Mouse (Mus musculus) lung, adult 2 months (tissue): ENCODE data around the gene Hpd. TPM values are rescaled to one million over a fixed set of nuclear protein-coding genes. Genes with fewer than 3 reads are reported as not detected.

Source experiments
- DNase-seq: peaks from one replicate; pipeline ENCODE4 v3.0.0; 2022
- H3K4me1 ChIP-seq: fragments of 200-500 bp; 2 replicates; pipeline ENCODE4 v1.6.1; 2011; ENCODE audit warnings: low read length; ENCODE audit not compliant: control insufficient read depth, insufficient read depth
- H3K4me3 ChIP-seq: fragments of 200-500 bp; replicated peaks from 2 replicates; pipeline ENCODE3; 2011; ENCODE audit warnings: low read depth, mild to moderate bottlenecking, control low read depth, low read length; ENCODE audit errors: extremely low read depth
- CTCF ChIP-seq: fragments of 200-500 bp; IDR thresholded peaks from 2 replicates; pipeline ENCODE4 v1.5.1; 2011; ENCODE audit warnings: mild to moderate bottlenecking, low read length, control low read depth; ENCODE audit not compliant: insufficient read depth
- POLR2A ChIP-seq: fragments of 200-500 bp; IDR thresholded peaks from 2 replicates; pipeline ENCODE4 v1.6.1; 2011; ENCODE audit warnings: low read depth, mild to moderate bottlenecking, control low read depth, low read length, borderline replicate concordance; ENCODE audit errors: extremely low read depth
- WGBS: fragments of 180-500 bp; shearing (Covaris S2); methylation state at CpG from one replicate; pipeline ENCODE4 v1.1.7; 2018; 5-methylcytosine and 5-hydroxymethylcytosine counted together
- polyA plus RNA-seq: library from polyadenylated mRNA; depleted of rRNA; stranded (reverse); fragments of >200 nt; gene quantifications from 2 replicates; pipeline ENCODE4 v1.2.3, GENCODE M21; 2012

Hpd gene
- polyA plus RNA-seq, 1 experiment, result 2.2 TPM

- no peak for TF ChIP-seq POLR2A
- TF ChIP-seq CTCF, result no peak
- Histone ChIP-seq H3K4me3 (peak overlapping the region; percentile 66), H3K4me1 (peaks cover 6% of the 10 kb centered on the region)
- DNase-seq, result peak; percentile 44
- WGBS, result under 1% methylated on average over 24 of the region's 24 CpGs
These were observed 39.1 kb downstream of the Hpd start for GRCm38 (mm10) chr5:123143251-123143970.

DNA sequence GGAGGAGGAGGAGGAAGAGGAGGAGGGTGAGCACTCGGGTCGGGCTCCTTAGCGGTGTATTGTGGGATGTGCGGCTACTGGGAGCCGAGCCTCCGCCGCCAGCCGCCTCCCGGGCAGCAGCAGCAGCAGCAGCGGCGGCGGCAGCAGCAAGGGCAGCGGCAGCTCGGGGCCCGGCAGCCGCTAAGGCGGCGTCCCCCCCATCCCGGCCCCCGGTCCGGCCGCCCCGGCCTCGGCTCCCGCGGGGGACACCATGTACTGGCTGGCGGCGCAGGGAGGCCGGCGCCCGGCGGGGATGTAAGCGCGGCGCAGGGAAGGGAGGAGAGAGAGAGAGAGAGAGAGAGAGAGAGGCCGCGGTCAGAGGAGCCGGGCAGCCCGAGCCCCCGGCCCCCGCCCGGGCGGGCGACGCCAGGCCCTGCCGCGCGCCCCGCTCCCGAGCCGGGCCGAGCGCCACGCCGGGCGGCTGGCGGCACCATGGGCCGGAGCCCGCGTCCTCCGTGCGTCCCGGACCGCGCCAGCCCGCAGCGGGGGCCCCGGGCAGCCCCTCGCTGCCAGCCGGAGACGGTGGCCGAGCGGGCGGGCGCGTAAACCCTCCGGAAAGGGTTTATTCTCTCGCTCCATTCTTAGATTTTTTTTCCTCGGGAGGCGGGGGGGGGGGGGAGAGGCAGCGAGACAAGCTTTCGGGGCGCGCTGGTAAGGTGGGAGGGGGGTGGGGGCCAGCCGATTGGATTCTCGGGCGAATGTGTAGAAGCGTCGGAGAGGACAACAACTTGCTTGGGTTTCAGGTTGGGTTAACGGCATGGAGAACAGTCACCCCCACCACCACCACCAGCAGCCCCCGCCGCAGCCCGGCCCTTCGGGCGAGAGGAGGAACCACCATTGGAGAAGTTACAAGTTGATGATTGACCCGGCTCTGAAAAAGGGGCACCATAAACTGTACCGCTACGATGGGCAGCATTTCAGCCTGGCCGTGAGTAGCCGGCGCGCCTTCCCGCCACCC is 40.1 kb downstream of the Hpd start, which contains the start of gene Setd1b:
Gene Setd1b (plus strand): TSS at position 33 of the 997 bp plus-strand sequence.
- DNase-seq, result peak; percentile 68
- TF ChIP-seq CTCF (no peak), POLR2A (peak; percentile 41; the same call in 1 of the 2 replicates)
- under 1% methylated on average over 97 of the region's 103 CpGs for WGBS
- Histone ChIP-seq H3K4me1 (peaks cover 4% of the 10 kb centered on the region), H3K4me3 (peak within 1 kb of the TSS; percentile 66)

DNA sequence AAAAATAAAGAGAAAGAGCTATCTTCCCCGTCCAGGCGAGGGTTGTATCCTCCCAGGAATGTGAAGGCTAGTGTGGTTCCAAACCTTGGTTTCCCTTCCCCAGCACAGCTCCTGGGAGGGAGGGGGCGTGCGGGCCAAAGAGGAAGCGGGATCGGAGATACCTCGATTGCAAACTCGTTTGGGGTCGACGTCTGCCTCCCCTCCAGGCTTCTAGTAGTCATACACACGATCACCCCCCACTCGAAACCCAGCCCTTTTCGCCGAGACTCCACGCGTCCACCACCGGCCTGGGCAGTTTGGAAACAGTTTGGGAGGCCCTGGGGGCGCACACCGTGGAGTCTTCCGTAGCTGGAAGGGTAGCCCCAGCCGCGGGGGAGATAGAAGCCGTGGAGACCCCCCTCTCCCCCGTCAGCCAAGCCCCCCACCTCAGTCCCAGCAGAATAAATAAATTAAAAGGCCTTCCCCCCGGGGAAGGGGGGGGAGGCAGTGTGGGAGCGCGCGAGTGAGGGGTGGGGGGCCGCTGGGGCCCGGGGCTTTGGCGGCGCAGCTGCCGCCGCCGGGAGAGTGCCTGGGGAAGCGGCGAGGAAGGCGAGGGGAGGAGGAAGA is 40.9 kb downstream of the Hpd start:
- Histone ChIP-seq H3K4me1 (peaks cover 12% of the 10 kb centered on the region), H3K4me3 (peak overlapping the region; percentile 66)
- peak; percentile 78 for DNase-seq
- WGBS, result under 1% methylated on average over 37 of the region's 38 CpGs
- TF ChIP-seq CTCF (no peak), POLR2A (peak; percentile 11; the same call in 1 of the 2 replicates)

DNA sequence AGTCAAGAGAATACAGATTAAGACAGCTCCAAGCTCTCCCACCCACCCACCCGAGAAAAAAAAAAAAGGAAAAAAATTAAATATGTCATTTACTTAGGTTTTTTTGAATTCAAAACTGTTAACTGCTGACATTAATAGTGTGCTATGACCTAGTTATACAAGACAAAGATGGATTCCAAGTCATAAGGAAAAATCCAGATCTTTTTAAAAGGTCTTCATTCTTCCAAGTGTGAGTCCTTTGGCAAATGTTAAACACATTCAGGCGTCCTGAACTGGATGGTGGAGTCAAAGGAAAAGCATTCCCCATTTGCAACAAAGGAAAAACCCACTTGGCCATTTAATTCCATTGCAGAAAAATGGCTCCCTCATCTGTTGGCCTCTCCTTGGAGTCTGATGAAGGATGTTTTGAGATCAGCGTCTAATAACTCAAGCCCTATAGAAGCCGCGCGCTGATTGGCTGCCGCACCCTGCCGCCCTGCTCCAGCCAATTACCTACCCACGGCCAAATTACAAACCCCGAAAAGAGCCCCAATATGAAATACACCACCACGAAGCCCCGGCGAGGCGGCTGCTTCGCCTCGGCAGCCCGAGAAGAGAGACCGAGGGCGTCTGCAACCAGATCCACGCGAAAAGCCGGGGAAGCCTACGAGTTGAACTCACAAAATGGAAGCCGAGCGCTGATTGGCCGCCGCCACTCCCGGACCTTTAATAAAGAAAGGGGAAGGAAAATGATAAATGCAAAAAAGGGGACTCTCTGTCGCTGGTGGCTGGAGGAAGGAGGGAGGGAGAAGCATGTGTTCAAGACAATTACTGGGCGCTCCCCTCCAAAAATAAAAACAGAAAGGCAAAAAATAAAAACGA is 41.6 kb downstream of the Hpd start:
- peaks cover 15% of the 10 kb centered on the region for H3K4me1 ChIP-seq
- under 1% methylated on average over 31 of the region's 31 CpGs for WGBS
- TF ChIP-seq POLR2A, result peak; percentile 52
- TF ChIP-seq CTCF, result no peak
- H3K4me3 ChIP-seq, result peak overlapping the region; percentile 71
- peak; percentile 94 for DNase-seq

GRCm38 (mm10) chr5:123139722-123140627 is 42.6 kb downstream of the Hpd start:
- Histone ChIP-seq H3K4me1 (peaks cover 18% of the 10 kb centered on the region), H3K4me3 (peak overlapping the region; percentile 69)
- no peak for TF ChIP-seq CTCF
- TF ChIP-seq POLR2A, result no peak
- peak; percentile 60 for DNase-seq
- WGBS, result 2% methylated on average over 28 of the region's 28 CpGs

GRCm38 (mm10) chr5:123138953-123139721 is 43.4 kb downstream of the Hpd start:
- under 1% methylated on average over 39 of the region's 39 CpGs for WGBS
- TF ChIP-seq POLR2A (peak; percentile 80; the same call in 1 of the 2 replicates), CTCF (no peak)
- Histone ChIP-seq H3K4me3 (peak overlapping the region; percentile 69), H3K4me1 (peaks cover 17% of the 10 kb centered on the region)
- peak; percentile 85 for DNase-seq

DNA sequence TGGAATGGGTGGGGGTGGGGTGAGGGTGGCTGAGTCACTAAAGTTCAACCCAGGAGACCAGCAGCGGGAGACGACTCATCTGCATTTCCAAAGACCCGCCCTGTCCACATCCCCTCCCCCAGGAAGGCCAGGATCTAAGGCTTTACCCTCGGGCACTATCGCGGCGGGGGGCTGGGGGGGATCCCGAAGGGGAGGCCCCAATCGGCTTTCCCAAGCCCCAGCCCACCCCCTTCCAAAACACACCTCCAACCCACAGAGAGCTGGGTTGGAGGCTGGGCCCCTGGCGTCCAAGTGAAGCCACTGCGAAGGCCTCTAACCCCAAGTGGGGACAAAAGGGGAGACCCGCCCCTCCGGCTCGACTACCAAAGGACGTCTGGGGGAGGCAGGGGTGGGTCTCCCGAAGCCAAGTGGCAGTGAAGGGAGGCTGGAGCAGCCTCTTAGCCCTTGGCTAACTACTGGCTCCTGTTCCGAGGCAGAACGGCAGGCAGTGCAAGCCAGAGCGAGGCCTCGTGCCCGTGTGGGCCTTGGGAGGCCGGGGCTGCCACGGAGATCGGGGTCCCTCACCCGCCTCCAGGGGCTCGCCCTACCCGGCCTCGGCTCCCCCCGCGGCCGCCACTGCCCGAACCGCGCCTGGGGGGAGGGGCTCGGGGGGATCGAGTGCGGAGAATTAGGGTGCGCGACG is 44.2 kb downstream of the Hpd start:
- WGBS, result 1% methylated on average over 40 of the region's 40 CpGs
- peak overlapping the region; percentile 69 for H3K4me3 ChIP-seq

More for the DNA sequence above, 44.2 kb downstream of the Hpd start:
- peaks cover 14% of the 10 kb centered on the region for H3K4me1 ChIP-seq
- peak; percentile 90; the same call in 1 of the 2 replicates for TF ChIP-seq POLR2A
- no peak for TF ChIP-seq CTCF
- DNase-seq, result peak; percentile 78
